Mouse (Mus musculus) testis, adult 2 months (tissue): Measurements from ENCODE around the gene Clec1a.

Experiments
- CTCF ChIP-seq: fragments of 200-500 bp; IDR thresholded peaks from 2 replicates; pipeline ENCODE4 v1.5.1; 2012; ENCODE audit warnings: low read depth, mild to moderate bottlenecking, inconsistent platforms, low read length, moderate library complexity; ENCODE audit not compliant: control insufficient read depth, insufficient read depth, insufficient replicate concordance
- POLR2A ChIP-seq: fragments of 200-500 bp; IDR thresholded peaks from 2 replicates; pipeline ENCODE4 v1.6.1; 2012; ENCODE audit warnings: low read depth, mild to moderate bottlenecking, inconsistent platforms, low read length, moderate library complexity; ENCODE audit not compliant: control insufficient read depth

- no peak for TF ChIP-seq POLR2A
- no peak for TF ChIP-seq CTCF
These were observed 19.6 kb upstream of the Clec1a start for GRCm38 (mm10) chr6:129471386-129471785.
